Mouse (Mus musculus) ES-Bruce4 (cell line): ENCODE data around the gene Foxp2.

ENCODE experiments used
- CTCF ChIP-seq: IDR thresholded peaks from one replicate; pipeline ENCODE4 v1.8.1; 2011; ENCODE audit warnings: low read depth, low read length
- POLR2A ChIP-seq: IDR thresholded peaks from one replicate; pipeline ENCODE4 v1.8.1; 2011; ENCODE audit warnings: low read length; ENCODE audit not compliant: insufficient read depth

DNA sequence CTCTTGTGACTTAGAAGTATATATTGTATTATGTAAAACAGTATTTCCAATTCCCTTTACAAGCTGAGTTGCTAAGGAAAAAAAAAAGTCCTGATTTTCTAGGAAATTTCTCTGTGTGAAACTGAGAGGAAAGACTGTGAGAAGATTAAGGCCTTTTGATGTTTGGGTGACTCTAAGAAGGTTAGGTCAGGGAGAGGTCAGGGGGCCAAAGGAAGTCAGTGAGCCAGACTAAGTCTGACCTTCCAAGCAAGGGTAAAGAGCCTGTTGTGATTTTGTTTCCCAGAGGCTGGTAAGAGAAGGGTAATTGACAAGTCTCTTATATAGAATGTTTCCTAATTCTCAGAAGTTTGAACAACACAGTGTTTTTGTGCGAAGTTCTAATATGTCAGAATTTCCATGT, 162.1 kb downstream of the Foxp2 start:
- TF ChIP-seq POLR2A (no peak), CTCF (no peak)
